Mouse (Mus musculus) bone marrow, adult 2 months (tissue): Measurements from ENCODE around the gene Col27a1.

Experiments
- CTCF ChIP-seq: fragments of 200-500 bp; IDR thresholded peaks from 2 replicates; pipeline ENCODE4 v1.5.1; 2011; ENCODE audit warnings: low read length, control low read depth; ENCODE audit not compliant: control insufficient read depth, insufficient read depth
- POLR2A ChIP-seq: fragments of 200-500 bp; IDR thresholded peaks from 2 replicates; pipeline ENCODE4 v1.6.1; 2011; ENCODE audit warnings: low read depth, mild to moderate bottlenecking, control low read depth, low read length, borderline replicate concordance; ENCODE audit not compliant: control insufficient read depth

- TF ChIP-seq CTCF = no peak
- TF ChIP-seq POLR2A = no peak
Measured at GRCm38 (mm10) chr4:63232542-63233020, 18.8 kb downstream of the Col27a1 start.
